Mouse (Mus musculus) B cell, adult 2 months (primary cell): ENCODE measurements around the gene Kxd1.

Experiments
- DNase-seq, 2 experiments: peaks; one replicate each; pipeline ENCODE4 v3.0.0; 2022

The Kxd1 gene

GRCm38 (mm10) chr8:70464162-70464561 is 63.6 kb downstream of the Kxd1 start:
- no peak for DNase-seq

GRCm38 (mm10) chr8:70463306-70463705 is 64.5 kb downstream of the Kxd1 start:
- DNase-seq, result no peak

GRCm38 (mm10) chr8:70462516-70462813 is 65.3 kb downstream of the Kxd1 start:
- DNase-seq, result no peak

DNA sequence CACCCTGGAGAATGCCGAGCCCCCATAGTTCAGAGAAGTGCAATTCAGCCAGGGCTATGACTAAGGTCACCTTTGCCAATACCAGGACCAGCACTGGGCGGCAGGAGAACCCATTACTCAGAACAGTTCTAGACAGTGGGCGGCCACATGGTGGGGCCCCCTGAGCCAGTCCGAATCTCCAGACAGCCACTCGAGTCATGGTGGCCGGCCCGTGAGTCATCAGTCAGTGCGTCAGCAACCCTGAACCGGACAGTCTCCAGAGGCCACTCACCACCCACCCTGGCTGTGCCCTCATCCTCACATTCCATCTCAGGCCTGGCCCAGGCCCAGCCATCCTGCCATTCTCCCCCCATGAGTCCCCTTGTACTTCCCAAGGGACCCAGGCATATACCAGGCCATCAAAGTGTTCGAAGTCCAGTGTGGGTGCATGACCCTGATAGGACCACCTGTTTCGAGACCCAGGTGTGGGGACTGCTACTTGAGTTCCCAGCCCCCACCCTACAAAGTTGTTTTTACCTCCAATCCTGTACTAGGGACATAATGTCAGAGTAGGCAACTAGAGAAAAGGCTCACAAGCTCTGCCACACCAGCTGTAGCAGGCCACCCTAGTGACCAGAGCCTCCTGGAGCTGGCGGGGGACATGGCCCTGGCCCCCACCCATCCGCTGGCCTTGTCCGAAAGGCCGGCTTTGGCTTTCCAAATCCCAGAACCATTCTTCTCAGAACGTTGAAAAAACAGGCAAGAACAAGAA is 65.8 kb downstream of the Kxd1 start:
- DNase-seq, result no peak

- DNase-seq, result no peak
Observed at GRCm38 (mm10) chr8:70460606-70461005, 67.2 kb downstream of the Kxd1 start.

GRCm38 (mm10) chr8:70460199-70460598 is 67.6 kb downstream of the Kxd1 start:
- no peak for DNase-seq

DNA sequence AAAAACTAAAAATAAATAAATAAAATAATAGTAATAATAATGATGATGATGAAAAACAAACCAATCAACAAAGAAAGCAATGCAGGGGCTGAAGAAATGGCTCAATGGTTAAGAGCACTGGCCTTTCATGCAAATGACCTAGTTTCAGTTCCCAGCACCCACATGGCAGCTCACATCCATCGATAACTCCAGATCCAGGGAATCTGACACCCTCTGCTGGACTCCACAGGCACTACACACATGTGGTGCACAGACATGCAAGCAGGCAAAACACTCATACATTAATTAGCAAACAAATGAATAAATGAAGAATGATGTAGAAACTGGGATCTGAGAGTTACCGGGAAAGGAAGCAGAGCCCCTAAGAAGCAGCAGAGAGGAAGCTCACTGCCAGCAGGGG is 68.1 kb downstream of the Kxd1 start:
- no peak for DNase-seq

GRCm38 (mm10) chr8:70458462-70458861 is 69.3 kb downstream of the Kxd1 start:
- no peak for DNase-seq
